Mouse (Mus musculus): Measurements from ENCODE around the gene Rab6b. TPM values are rescaled to one million over a fixed set of nuclear protein-coding genes. Genes with fewer than 3 reads are reported as not detected.

The Rab6b gene
- total RNA-seq (2021), result 10 to 100 TPM in 1 of 2 experiments, 1 to 10 TPM in 1; 7.0 to 14.7 TPM
- long read RNA-seq, experiment 1, partial matches to known transcripts, result 3 of 3 reads
- long read RNA-seq, experiment 1, other reads (novel, unspliced or antisense), result 0 of 3 reads
- long read RNA-seq, experiment 2, result 0 reads

- DNase-seq, result peak; percentile 56
Observed at GRCm38 (mm10) chr9:103111621-103112470, at the start of gene Rab6b. Gene Rab6b, plus strand, starts transcription at chr9:103111787.

DNA sequence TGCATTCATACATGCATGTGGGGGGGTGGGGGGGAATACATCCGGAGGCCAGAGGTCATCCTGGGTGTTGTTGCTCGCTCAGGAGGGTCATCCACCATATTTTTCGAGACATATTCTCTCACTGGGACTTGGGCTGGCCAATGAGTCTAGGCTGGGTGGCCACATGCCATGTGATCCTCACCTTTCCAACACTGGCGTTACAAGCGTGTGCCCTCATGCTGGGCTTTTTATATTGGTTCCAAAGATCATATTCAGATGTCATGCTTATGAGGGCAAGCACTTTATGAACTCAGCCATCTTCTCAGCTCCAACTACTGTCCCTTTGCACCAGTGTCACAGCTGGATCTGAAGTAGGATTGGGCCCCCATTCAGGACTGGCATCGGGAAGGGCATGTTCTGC, 48.0 kb upstream of the Rab6b start:
- DNase-seq, result no peak

- DNase-seq, result no peak
Observed at GRCm38 (mm10) chr9:103066845-103067244, 44.7 kb upstream of the Rab6b start.

GRCm38 (mm10) chr9:103067651-103068050, 43.9 kb upstream of the Rab6b start:
- DNase-seq, result no peak

GRCm38 (mm10) chr9:103068769-103069168, 42.8 kb upstream of the Rab6b start:
- DNase-seq, result no peak

- no peak for DNase-seq
Observed at GRCm38 (mm10) chr9:103071541-103072203, 39.9 kb upstream of the Rab6b start.

- DNase-seq, result no peak
Observed at GRCm38 (mm10) chr9:103072204-103072599, 39.4 kb upstream of the Rab6b start.

DNA sequence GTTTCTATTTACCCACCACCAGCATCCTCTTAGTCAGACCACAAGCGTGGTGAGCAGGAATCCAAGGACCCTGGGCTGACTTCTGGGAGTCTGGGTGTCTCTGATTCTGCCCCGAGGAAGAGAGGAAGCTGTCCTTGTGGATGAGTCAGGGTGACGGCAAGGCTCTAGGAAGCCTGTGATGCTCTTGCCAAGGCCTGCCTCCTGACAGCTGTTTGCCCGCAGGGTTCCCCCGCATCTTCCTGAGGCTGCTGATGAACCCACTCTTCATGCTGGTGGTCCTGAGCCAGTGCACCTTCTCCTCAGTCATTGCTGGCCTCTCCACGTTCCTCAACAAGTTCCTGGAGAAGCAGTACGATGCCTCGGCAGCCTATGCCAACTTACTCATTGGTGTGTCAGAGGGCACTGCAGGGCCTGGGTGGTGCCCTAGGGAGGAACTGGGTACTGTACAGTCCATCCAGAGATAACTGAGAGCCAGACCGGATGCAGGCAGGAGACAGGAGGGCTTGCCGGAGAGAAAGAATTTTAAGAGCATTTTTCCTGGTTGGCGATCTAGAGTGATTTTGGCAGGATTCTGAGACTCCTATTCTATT, 38.6 kb upstream of the Rab6b start:
- peak; percentile 55 for DNase-seq

- no peak for DNase-seq
Observed at GRCm38 (mm10) chr9:103076836-103077531, 34.6 kb upstream of the Rab6b start.

GRCm38 (mm10) chr9:103078194-103078691, 33.3 kb upstream of the Rab6b start:
- no peak for DNase-seq

DNA sequence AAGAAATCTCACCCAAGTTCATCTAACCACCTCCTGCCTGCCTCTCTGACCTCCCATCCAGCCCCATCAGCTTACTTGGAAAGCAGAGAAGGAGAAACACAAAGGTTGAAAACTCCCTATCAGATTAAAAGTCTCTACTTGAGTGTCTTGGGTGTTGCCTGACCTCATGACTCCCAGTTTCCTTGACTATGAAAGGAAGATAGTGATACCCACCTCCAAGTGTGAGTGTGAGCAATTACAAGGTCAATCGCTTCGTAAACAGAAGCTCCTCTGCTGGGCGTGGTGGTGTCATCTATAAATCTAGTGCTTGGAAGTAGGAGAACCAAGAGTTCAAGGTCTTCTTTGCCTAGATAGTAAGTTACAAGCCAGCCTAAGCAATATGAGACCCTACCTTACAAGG, 31.4 kb upstream of the Rab6b start:
- DNase-seq, result no peak

DNA sequence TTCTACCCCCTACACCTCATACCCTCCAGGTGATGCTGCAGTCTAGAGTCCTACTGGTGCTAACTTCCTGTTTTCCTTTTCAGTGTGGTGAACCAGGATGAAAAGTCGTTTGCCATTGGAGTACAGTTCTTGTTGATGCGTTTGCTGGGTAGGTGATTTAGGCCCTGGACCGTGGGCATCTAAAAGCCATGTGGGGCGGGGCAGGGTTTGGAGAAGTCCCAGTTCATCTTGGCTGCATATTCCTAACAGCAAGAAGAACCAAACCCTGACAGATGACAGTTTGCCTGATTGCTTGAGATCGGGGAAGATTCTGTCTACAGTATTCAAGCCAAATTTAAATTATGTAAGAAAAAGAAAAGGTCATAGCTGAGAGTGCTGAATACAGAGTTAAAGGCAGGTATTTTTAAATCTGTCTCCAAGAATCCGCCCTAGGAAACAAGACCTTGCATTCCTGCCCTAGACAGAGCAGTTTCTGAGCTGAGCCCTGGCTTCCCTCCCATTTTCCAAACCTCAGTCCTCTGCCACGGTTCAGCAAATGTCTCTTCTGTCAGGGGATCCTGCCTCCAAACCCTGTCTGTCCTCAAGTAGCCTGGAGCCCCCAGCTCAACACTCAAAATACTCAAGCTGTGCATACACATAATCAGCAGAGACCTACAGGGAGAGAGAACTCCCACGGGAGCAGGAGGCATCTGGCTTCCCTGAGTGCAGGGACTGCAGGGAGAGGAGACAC, 29.2 kb upstream of the Rab6b start:
- DNase-seq, result no peak

DNA sequence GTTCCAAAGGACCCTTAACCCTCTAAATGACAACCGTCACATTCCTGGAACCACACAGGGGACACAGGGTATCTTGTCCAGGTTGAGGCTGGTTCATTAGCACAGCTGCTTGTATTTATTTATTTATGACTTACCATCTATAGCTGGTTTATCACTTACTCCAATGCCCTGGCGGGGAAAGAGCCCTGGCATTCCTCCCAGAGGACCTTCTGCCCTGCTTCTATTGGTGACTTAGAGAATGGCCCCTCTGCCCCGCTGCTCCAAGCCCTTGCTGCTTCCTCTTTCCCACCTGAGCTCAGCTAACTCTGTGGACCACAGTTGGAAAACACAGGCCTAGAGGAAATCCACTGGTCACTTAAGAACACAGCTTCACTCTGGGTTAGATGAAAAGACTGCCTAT, 28.2 kb upstream of the Rab6b start:
- no peak for DNase-seq

- no peak for DNase-seq
Observed at GRCm38 (mm10) chr9:103086736-103087135, 24.9 kb upstream of the Rab6b start.

- DNase-seq, result no peak
Observed at GRCm38 (mm10) chr9:103087301-103087700, 24.3 kb upstream of the Rab6b start.

GRCm38 (mm10) chr9:103088661-103089060, 22.9 kb upstream of the Rab6b start:
- DNase-seq, result no peak

DNA sequence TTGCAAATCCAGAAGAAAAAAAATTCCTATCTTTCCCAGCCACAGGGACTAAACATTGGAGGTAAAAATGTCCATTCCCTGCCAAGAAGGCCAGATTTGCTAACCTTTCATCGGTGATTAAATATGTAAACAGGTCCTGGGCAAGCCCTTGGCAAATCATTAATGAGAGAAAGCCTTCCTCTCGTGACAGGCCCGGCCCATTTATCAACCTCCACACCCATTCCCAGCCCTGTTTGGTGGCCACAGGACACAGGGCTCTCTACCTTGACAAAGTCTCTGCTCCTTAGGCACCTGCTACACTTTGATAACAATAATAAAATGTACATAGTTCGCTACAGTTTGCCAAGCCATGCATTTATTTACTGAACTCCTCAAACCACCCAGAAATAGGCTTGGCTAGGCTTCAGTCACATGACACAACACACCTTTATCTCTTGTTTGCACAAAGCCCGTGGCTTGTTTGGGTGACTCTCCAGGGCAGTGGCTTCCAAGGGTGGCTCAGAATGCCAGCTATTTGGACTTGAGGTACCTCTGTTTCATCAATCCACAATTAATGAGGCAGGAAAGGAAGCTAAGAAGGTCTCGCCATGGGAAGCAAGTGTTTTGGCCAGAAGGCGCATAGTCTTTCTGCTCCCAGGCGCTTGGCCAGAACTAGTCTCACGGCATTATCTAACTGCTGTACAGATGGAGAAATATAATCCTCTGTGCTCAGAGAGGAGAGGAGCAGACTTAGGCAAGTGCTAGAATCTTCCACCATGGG, 21.3 kb upstream of the Rab6b start:
- DNase-seq, result no peak

DNA sequence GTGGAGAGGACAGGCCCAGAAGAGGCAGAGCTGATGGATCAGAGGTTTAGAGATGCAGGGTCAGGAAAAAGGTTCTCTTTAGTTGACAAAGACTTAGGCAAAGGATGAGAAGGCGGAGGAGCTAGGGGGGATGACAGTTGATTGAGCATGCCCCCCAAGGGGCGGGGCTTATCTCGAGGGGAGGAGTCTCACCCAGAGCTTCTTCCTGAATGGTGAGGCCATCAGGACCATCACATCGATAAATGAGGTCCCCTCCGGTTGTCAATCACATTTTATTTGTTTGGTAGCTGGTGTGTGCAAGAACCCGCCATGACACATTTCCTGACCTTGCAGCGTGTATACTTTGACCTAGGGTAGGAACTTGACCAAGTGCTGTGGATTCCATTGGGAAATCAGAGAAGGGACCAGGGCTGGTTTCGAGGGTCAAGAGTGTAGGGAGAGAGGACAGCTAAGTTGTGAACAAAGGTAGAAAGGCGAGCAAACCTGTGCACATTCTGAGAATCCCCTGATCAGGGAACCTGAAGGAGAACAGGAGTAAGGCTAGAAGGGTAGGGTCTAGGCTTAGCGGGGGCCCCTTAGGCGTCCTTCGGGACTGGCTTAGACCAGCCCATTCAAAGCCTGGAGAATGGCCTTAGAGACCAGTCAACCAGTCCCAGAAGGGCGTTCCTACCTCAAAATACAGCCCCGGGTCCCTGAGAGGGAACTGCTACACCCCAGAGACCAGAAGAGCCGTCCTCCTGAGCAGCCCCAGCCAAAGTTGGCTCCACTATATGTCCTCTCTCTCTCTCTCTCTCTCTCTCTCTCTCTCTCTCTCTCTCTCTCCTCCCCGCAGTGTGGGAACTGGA, 20.3 kb upstream of the Rab6b start:
- DNase-seq, result no peak

DNA sequence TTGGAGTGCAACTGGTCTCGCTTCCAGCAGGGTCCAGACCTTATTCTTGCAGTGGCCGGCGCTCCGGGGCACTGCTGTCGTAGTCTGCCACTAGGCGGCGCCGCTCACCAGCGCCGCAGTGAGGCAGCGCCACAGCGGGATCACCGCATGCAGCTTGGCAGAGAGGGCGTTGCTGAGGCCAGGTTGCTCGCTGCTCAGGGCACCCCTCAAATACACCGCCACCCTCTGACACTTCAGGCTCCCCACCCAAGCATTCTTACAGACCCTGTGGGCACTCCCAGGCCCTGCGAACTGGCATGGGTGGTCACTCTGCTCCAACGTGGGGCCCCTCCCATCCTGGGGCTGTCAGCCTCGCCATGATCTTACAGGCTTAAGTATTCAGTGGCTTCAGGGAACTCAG, 19.3 kb upstream of the Rab6b start:
- peak; percentile 89 for DNase-seq

DNA sequence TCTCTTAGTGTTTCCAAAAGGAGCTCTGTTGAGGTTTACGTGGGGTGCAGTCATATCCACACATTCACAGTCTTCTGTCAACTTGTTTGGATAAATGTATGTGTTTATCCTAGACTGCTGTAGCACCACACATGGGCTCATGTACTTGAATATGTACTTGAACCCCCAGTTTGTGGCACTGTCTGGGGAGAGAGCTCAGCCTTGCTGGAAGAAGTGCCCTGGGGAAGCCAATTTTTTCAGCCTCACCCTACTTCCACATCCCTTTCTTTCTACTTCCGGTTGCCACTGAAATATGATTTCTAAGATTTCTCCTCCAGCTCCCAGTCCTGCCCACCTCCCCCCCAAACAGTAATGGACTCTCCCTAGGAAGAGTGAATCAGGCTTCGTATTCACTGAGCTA, 17.9 kb upstream of the Rab6b start:
- no peak for DNase-seq

All from adrenal gland, postnatal 10 days (tissue).